Mouse (Mus musculus) frontal cortex, postnatal 14 days (tissue): ENCODE measurements at regions not wholly inside any gene's neighbourhood (a gene's known extent, or its start where the extent isn't known, plus 50 kb on each side); places are given as distances from the start of the nearest gene placed in this dataset.
"Not testable (repeated sequence)": the region's sequence is repeated elsewhere in the genome, so short reads cannot be mapped to it uniquely, and the experiment has no call there.

Source experiments
- DNase-seq, 2 experiments: peaks; one replicate each; pipeline ENCODE4 v3.0.0; 2022; ENCODE audit warnings: low spot score in 2 of 2

DNA sequence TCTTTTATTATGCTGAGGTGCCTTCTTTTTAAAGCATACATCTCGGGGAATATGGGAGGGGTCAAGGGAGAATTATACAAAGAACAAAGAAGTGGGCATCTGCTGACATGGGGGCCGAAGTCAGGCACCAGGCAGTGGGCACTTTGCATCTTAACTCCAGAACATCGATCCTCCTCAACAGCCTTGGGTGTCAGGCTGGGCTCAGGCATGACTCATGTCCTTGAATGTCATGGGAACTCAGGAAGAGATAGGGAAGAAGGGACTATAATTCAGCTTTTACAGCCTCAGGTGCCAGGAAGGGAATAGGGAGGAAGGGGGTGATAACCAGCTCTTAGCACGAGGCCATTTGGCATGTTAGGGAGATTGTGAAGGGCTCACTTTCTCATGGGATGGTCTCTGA lies 85.6 kb upstream of the Ptprz1 start:
- not testable (repeated sequence) for DNase-seq

- DNase-seq = no peak
These were observed 83.5 kb upstream of the Ptprz1 start for GRCm38 (mm10) chr6:22791801-22792200.

DNA sequence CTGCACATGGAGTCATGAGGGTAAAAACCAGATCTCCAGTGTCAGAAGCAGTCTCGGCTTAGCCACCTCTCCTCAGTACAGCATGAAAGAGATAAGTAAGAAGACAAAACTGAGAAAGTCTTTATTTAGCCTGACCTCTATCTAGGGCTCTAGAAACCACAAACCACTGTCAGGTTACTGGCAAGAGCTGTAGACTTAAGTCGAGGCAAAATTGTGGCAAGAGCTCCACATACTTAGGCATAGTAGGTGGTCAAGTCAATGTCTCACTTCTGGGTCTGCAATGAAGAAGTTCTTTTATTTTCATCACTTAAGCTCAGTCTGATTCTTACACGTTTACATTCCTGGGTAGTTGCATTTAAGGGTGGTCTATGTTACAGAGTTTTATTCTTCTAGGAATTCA lies 82.7 kb upstream of the Ptprz1 start:
- DNase-seq = no peak

DNA sequence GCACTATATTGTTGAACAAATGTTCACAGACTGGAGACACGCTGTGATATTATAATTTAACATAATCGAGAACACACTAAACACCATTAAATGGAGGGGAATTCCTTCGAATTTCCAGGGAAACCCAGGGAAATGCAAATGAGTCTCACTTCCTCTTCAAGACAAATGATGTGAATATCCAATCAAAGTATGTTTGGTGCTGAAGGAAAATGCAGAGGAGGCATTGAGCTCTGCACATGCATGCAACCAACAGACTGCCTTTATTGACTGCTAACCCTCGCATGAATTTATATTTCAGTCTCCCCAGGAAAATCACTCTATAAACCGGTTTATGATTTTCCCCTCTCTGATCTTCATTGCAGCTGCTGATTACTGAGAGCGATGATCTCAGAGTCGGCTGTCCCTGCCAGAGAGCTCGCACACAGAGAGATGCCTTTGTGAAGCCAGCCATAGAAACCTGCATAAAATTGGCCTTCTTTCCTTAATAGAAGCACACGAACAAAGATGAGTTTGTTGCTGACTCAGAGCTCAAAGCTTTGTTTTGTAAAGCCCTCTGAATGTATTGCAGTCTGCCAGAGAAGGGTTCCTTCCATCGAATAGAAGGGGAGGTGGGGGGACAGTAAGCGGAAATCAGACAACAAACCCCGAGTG lies 81.1 kb upstream of the Ptprz1 start:
- peak; percentile 38 for DNase-seq

DNA sequence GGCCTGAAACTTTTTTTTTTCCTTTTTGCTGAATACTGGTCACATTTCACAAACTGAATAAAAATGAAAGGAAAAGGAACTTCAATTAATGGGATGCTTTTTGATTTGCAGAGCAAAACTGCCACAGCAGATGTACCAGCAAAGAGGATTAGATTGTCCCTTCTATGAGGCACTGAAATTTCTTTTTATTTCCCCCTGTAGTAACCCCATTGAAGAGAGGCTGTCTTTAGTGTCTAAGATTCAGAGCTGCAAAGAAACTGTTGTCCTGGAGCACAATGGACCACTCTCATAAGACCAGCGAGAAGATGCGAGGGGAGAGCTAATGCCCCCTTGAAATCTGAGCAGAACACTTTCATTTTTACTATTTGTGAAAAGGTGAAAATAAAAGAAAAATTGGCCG lies 80.5 kb upstream of the Ptprz1 start:
- no peak for DNase-seq

DNA sequence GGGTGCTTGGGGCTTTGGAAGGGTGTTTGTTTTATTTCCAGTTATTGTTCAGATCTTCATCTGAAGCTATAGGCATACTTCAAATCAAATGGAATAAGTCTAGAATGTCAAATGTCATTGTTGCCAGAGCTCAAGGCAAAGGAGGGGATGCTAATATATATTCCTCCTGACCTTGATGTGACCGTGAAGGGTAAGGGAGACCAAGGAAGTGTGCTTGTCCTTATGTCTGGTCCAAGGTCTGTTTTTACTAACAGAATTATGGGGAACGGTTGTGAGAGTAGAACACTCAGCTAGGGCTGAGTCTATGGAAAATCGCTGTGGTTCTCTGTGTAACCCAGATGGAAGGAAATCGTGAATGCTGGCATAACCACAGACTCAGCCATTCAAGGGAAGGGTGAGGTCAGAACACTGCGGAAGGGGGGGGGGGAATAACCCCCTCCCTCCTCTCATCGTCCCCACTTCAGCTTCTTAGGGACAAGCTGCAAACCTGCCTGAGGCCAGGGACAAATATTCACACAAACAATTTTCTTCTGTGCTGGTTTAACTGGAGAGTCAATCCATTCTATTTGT lies 79.9 kb upstream of the Ptprz1 start:
- DNase-seq = no peak

- DNase-seq = no peak
These were observed 73.4 kb upstream of the Ptprz1 start for GRCm38 (mm10) chr6:22801908-22802307.

DNA sequence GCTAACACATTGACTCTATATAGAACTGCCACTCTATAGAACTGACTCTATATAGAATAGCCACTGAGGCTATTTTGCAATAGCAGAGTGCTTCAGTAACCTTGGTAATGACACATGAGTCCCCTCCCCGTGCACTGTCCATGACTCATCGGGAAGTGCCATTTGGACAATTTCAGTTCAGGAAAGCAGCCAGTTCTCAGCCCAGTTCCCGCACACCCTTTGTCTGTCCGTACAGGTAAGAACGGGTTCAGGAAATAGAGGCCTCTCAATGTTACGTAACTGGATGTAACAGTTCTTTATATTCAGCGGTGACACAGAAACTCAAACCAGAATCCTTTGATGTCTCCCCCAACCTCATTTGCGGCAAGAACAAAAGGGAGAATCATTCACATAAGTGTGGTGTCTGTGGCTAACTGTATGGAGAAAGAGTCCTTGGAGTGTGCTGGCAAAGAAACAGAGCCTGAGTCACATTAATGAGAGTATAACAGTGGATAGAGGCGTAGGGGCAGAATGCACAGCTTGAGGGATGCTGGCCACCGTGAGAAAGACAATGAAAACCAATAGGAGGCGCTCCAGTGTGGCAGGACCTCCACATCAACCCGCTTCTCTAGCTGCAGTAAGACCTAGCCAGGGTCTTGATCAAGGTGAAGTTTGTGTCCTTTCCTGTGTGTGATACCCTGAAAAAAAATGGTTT lies 72.8 kb upstream of the Ptprz1 start:
- no peak for DNase-seq

GRCm38 (mm10) chr6:22803886-22804285 lies 71.4 kb upstream of the Ptprz1 start:
- DNase-seq = no peak

DNA sequence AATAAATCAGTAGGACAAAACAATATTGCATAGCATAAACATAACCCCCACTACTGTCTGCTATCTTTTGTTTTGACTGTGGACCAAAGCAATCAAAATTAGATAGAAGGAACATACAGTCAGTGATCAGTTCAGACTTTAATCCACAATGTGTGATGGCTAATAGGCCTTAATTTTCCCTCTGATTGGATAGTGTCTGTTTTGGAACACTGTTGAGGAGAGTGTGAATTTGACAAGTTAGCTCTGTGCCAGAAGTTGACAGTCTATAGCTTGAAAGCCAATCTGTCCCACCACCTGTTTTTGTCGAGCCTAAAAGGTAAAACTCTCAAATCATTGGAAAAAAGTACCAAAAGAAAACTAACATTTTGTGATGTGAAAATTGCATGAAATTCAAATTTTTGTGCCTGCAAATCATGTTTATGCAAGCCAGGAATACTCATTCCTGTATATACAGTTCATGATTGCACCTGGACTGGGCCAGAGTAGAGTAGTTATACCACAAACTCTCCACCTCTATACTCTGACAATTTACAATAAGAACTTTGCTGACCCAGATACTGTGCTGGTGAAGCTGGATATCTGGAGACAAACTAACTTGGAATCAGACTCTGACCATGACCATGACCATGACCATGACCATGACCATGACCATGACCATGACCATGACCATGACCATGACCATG lies 50.1 kb upstream of the Ptprz1 start:
- no peak for DNase-seq
